Mouse (Mus musculus) limb, embryonic 11.5 days (tissue): Measurements from ENCODE around the gene Cacng6. TPM values are rescaled to one million over a fixed set of nuclear protein-coding genes. Genes with fewer than 3 reads are reported as not detected.

Source experiments
- ATAC-seq: fragments of 200-750 bp; cut with Nextera tagmentation; 2 replicates; pipeline ENCODE4 v1.8.0; 2017; ENCODE audit warnings: low read depth; ENCODE audit not compliant: insufficient number of reproducible peaks, low FRiP score, low TSS enrichment
- DNase-seq: peaks from one replicate; pipeline ENCODE4 v3.0.0-alpha.2; 2015; ENCODE audit warnings: low spot score
- H3K27ac ChIP-seq: fragments of 300-500 bp; sonication (generic); replicated peaks from 2 replicates; pipeline ENCODE4 v1.5.1; 2014; ENCODE audit warnings: low read depth, mild to moderate bottlenecking, low read length
- H3K27me3 ChIP-seq: fragments of 300-500 bp; sonication (generic); 2 replicates; pipeline ENCODE4 v1.6.1; 2014; ENCODE audit warnings: mild to moderate bottlenecking, low read length, mixed read lengths; ENCODE audit not compliant: control insufficient read depth, insufficient read depth
- H3K36me3 ChIP-seq: fragments of 300-500 bp; sonication (generic); 2 replicates; pipeline ENCODE4 v1.6.1; 2014; ENCODE audit warnings: mild to moderate bottlenecking, low read length, moderate library complexity, mixed read lengths; ENCODE audit not compliant: control insufficient read depth, insufficient read depth
- H3K4me1 ChIP-seq: fragments of 300-500 bp; sonication (generic); 2 replicates; pipeline ENCODE4 v1.6.1; 2014; ENCODE audit warnings: low read length, mixed read lengths; ENCODE audit not compliant: control insufficient read depth, insufficient read depth
- H3K4me2 ChIP-seq: fragments of 300-500 bp; sonication (generic); 2 replicates; pipeline ENCODE4 v1.6.1; 2014; ENCODE audit warnings: low read depth, mild to moderate bottlenecking, moderate library complexity; ENCODE audit not compliant: severe bottlenecking
- H3K4me3 ChIP-seq: fragments of 300-500 bp; sonication (generic); 2 replicates; pipeline ENCODE4 v1.5.1; 2014; ENCODE audit warnings: low read depth, low read length
- H3K9ac ChIP-seq: fragments of 300-500 bp; sonication (generic); 2 replicates; pipeline ENCODE4 v1.6.1; 2014; ENCODE audit warnings: mild to moderate bottlenecking, low read length
- H3K9me3 ChIP-seq: fragments of 300-500 bp; sonication (generic); 2 replicates; pipeline ENCODE4 v1.6.1; 2016; ENCODE audit warnings: low read length; ENCODE audit not compliant: control insufficient read depth
- WGBS: fragments of 180-500 bp; shearing (Covaris S2); extraction: QIAGEN DNeasy Blood & Tissue Kit; methylation state at CpG from one replicate; pipeline ENCODE4 v1.1.7; 2014; 5-methylcytosine and 5-hydroxymethylcytosine counted together
- polyA plus RNA-seq: library from polyadenylated mRNA; unstranded; fragments of >200 nt; fragmentation: Nextera tagmentation; extraction: Ambion mirVana; gene quantifications from 2 replicates; pipeline ENCODE4 v1.2.1, GENCODE M21; 2014

Cacng6 gene
- polyA plus RNA-seq, 1 experiment from 2014 or later = 0.25 TPM

- H3K9me3 ChIP-seq = no peaks in the 10 kb centered on the region
These were observed 22.6 kb downstream of the Cacng6 start for GRCm38 (mm10) chr7:3446584-3446983.

GRCm38 (mm10) chr7:3447026-3447425 lies 23.0 kb downstream of the Cacng6 start:
- Histone ChIP-seq H3K4me2 (no peak overlapping the region), H3K27me3 (no peaks in the 10 kb centered on the region), H3K4me1 (no peaks in the 10 kb centered on the region), H3K4me3 (no peak overlapping the region), H3K27ac (no peak overlapping the region), H3K36me3 (no peaks in the 10 kb centered on the region), H3K9me3 (no peaks in the 10 kb centered on the region), H3K9ac (no peak overlapping the region)
- DNase-seq (no peak), ATAC-seq (no peak)
- 85% methylated on average over 4 of the region's 4 CpGs for WGBS

More at GRCm38 (mm10) chr7:3446584-3446983, 22.6 kb downstream of the Cacng6 start:
- Histone ChIP-seq H3K9ac (no peak overlapping the region), H3K4me1 (no peaks in the 10 kb centered on the region), H3K27ac (no peak overlapping the region), H3K4me3 (no peak overlapping the region), H3K27me3 (no peaks in the 10 kb centered on the region), H3K36me3 (no peaks in the 10 kb centered on the region), H3K4me2 (no peak overlapping the region)
- WGBS = 84% methylated on average over 3 of the region's 3 CpGs
- no peak for ATAC-seq
- no peak for DNase-seq

DNA sequence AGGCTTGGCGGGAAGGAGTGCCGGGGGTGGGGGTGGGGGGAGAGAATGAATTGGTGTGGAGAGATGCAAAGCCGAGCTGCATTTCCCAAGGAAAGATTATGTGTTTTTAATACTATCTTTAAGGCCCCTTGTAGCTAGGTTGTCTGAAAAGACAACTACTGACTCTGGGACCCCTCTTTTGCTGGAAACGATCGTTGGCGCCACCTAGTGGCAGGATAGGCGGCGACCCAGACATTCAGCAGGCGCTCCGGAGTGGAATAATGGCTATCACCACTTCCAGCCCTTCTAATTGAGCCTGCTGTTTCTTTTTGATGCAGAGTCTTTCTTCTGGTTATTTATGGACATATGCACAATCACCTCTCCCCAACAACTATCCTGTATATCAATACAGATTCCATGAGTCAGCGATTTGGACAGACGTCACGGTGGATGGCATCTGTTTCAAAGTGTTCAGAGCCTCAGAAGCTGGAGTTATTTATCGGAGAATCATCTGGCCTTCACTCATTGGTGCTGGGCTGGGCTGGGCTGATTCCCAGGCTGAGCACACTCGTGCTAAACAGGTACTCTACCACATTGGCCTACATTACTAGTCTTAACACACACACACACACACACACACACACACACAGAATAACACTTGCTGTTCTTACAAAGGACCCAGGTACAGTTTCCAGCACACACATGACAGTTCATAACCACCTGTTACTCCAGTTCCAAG lies 24.9 kb downstream of the Cacng6 start:
- no peak overlapping the region for H3K27ac ChIP-seq
- peak; percentile 89 for DNase-seq
- no peak overlapping the region for H3K4me3 ChIP-seq
- no peaks in the 10 kb centered on the region for H3K9me3 ChIP-seq
- H3K4me1 ChIP-seq = no peaks in the 10 kb centered on the region
- H3K4me2 ChIP-seq = no peak overlapping the region
- 23% methylated on average over 15 of the region's 15 CpGs for WGBS
- H3K9ac ChIP-seq = no peak overlapping the region
- ATAC-seq = no peak; the same call in 1 of the 2 replicates
- H3K27me3 ChIP-seq = no peaks in the 10 kb centered on the region
- no peaks in the 10 kb centered on the region for H3K36me3 ChIP-seq

DNA sequence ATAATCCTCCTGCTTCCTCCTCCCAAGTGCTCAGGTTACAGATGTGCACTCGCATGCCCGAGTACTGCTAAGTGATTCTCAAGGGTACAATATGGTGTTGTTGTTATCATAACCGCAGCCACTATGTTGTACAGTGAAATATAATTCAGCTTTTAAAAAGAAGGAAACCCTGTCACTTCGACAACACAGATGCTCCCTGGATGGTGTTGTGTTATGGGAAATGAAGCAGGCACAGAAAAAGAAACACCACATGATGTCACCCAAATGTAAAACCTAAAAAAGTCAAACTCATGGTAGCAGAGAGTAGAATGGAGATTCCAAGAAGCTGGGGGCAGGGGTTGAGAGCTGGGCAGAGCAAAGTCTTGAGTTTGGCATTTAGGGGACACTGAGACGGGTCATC lies 26.7 kb downstream of the Cacng6 start:
- no peaks in the 10 kb centered on the region for H3K4me1 ChIP-seq
- H3K27me3 ChIP-seq = no peaks in the 10 kb centered on the region
- no peak overlapping the region for H3K9ac ChIP-seq
- H3K9me3 ChIP-seq = no peaks in the 10 kb centered on the region
- no peak for DNase-seq
- no peak overlapping the region for H3K4me3 ChIP-seq
- no peak overlapping the region for H3K4me2 ChIP-seq
- ATAC-seq = no peak
- WGBS = 56% methylated on average over 5 of the region's 5 CpGs
- H3K36me3 ChIP-seq = no peaks in the 10 kb centered on the region
- H3K27ac ChIP-seq = no peak overlapping the region

DNA sequence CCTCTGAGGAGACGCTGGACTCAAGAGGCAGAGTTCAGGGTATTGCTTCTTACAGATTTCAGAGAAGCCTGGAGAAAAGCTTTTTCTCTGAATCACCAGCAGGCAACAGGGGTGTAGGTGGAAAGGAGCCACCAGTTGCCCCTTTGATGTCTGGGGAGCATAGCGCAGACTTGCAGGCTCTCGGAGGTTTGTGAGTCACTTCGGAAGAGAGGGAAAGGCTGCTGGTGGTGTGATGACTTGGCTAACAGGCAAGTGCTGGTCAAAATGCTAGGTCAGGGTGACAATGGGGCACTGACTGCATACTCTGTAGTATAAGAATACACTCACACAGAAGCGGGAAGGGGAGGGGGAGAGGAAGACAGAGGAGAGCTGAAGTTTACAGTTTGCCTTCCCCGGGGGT lies 27.2 kb downstream of the Cacng6 start:
- no peaks in the 10 kb centered on the region for H3K9me3 ChIP-seq
- no peak overlapping the region for H3K9ac ChIP-seq
- DNase-seq = no peak
- no peak overlapping the region for H3K4me3 ChIP-seq
- H3K27ac ChIP-seq = no peak overlapping the region
- no peak overlapping the region for H3K4me2 ChIP-seq
- H3K36me3 ChIP-seq = no peaks in the 10 kb centered on the region
- no peak for ATAC-seq
- no peaks in the 10 kb centered on the region for H3K4me1 ChIP-seq
- H3K27me3 ChIP-seq = no peaks in the 10 kb centered on the region
- 28% methylated on average over 6 of the region's 6 CpGs for WGBS

- ATAC-seq (no peak), DNase-seq (no peak)
- H3K9ac ChIP-seq = no peak overlapping the region
- H3K9me3 ChIP-seq = no peaks in the 10 kb centered on the region
- H3K4me3 ChIP-seq = no peak overlapping the region
- H3K4me1 ChIP-seq = no peaks in the 10 kb centered on the region
- no peaks in the 10 kb centered on the region for H3K27me3 ChIP-seq
- no peak overlapping the region for H3K4me2 ChIP-seq
- H3K27ac ChIP-seq = no peak overlapping the region
- 37% methylated on average over 12 of the region's 12 CpGs for WGBS
- no peaks in the 10 kb centered on the region for H3K36me3 ChIP-seq
These were observed 29.0 kb downstream of the Cacng6 start for GRCm38 (mm10) chr7:3452821-3453485.

DNA sequence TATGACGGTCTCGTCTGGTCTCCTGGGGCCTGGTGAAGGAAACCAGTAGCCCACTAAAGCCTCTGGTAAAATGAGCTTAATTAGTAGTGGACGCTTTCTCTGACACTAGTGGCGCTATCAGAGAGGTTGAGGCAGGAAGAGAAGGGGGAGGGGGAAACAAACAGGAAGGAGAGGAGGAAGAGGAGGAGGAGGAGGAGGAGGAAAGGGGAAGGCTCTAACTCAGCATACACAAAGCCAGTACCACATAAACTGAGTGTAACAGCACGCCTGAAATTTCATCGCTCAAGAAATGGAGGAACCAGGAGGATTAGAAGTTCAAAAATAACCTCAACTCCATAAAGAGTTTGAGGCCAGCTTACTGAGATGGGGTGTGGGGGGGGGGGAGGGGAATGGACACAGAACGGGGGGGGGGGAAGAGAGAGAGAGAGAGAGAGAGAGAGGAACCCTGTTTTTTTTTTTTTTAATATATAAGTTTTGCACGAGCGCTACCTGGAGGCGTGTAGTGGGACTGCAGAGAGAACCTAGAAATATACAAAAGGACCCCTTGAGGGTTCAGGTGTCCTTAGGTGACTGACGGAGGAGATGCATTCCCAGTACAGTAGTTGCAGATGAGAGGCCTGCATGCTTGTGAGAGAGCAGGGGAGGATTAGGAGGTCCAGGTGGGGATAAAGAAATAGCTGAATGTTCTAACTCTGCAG lies 29.6 kb downstream of the Cacng6 start:
- Histone ChIP-seq H3K27ac (no peak overlapping the region), H3K4me3 (no peak overlapping the region), H3K36me3 (no peaks in the 10 kb centered on the region), H3K4me1 (no peaks in the 10 kb centered on the region), H3K9me3 (no peaks in the 10 kb centered on the region), H3K27me3 (no peaks in the 10 kb centered on the region), H3K9ac (no peak overlapping the region), H3K4me2 (no peak overlapping the region)
- no peak for ATAC-seq
- 49% methylated on average over 10 of the region's 11 CpGs for WGBS
- DNase-seq = no peak

DNA sequence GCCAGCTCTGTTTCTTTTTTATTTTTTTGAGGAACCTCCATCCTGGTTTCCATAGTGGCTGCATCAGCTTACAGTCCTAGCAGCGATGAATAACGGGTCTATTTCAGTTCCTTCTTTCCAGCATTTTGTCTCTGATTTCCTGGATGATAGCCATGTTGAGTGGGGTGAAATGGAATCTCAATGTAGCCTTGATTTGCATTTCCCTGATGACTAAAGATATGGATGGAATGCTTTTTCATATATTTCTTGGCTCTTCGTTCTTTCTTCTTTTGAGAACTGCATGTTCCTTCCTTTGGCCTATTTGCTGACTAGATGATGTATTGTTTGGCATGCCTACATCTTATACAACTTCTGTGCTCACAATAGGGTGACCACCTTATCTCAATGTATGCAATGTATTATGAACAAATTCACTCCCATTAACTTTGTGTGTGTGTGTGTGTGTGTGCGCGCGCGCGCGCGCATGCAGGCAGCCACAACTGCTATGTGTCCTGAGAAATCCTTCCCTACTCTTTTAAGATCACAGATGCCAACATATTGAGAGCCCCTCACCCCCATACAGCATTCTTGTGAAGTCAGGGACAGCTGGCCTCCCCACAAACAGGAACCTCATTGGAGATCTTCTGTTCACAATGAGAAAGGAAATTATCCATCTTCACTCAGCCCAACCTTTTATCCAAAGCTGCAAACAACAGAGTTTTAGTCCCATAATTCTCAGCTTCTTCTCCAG lies 33.3 kb downstream of the Cacng6 start:
- Histone ChIP-seq H3K36me3 (no peaks in the 10 kb centered on the region), H3K9ac (no peak overlapping the region), H3K4me2 (no peak overlapping the region), H3K4me3 (no peak overlapping the region), H3K27me3 (no peaks in the 10 kb centered on the region), H3K9me3 (no peaks in the 10 kb centered on the region), H3K4me1 (no peaks in the 10 kb centered on the region), H3K27ac (no peak overlapping the region)
- WGBS = 95% methylated on average over 10 of the region's 10 CpGs
- DNase-seq (no peak), ATAC-seq (no peak)
